Mouse (Mus musculus) c-Kit-negative CD71-positive TER-119-positive erythroid progenitor cells, embryonic 14.5 days (primary cell): ENCODE results near the gene Pde4d.

Source experiments
- DNase-seq: peaks from one replicate; pipeline ENCODE4 v3.0.0-alpha.2; 2013; ENCODE audit warnings: low read depth, low spot score

Pde4d gene

GRCm38 (mm10) chr13:109623201-109623600 lies 1173.5 kb downstream of the Pde4d start:
- no peak for DNase-seq

- DNase-seq: no peak
Observed at GRCm38 (mm10) chr13:109624772-109625349, 1175.1 kb downstream of the Pde4d start.

GRCm38 (mm10) chr13:109625466-109626129 lies 1175.8 kb downstream of the Pde4d start:
- no peak for DNase-seq

DNA sequence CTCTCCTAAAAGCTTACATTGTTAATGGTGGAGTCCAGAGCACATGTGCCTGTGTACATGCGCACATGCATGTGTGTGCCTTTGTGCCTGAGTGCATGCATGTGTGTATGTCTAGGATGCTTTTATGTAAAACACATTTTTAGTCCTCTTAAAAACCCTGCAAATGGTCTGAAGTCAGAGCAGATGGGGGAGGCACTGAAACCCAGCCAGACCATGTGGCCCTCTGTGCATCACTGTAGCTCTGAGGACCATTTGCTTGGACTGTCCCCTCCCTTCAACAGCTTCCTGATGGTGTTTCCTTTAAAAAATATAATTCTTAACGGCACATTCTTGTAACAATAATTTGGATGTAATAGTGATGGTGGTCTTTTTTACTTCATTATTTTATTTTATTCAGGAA lies 1177.5 kb downstream of the Pde4d start:
- no peak for DNase-seq

DNA sequence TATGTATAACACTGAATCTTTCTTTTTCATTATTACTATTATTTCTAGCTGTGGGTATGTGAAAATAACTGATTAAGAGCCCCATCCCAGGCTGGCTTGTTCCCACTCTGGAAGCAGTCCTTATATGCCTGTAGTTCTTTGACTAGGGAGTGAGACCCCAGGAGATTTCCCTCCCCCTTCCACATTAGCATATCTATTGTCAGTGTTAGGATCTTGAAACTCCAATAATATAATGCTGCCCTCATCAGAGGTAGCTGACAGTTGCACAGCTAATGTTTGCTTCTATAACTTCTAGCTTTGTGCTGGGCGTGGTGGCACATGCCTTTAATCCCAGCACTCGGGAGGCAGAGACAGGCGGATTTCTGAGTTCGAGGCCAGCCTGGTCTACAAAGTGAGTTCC lies 1178.9 kb downstream of the Pde4d start:
- no peak for DNase-seq

DNA sequence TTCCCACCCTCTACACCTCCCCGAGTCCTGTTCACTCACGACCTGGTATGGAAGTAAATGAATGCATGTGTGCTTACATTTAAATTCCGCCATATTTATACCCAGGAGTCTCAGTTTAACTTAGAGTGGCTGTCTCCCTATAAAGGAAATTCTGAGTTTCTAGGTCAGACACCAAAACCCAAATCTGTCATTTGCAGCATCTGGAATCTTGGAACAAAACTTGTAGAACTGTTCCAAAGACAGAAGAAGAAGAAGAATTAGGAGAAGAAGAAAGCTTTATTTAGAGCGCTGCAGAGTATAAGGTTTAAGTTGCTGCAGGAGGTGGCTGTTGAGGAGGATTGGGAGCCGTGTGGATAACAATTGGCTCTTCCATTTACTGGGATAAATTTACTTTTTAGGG lies 1179.5 kb downstream of the Pde4d start:
- DNase-seq: no peak

DNA sequence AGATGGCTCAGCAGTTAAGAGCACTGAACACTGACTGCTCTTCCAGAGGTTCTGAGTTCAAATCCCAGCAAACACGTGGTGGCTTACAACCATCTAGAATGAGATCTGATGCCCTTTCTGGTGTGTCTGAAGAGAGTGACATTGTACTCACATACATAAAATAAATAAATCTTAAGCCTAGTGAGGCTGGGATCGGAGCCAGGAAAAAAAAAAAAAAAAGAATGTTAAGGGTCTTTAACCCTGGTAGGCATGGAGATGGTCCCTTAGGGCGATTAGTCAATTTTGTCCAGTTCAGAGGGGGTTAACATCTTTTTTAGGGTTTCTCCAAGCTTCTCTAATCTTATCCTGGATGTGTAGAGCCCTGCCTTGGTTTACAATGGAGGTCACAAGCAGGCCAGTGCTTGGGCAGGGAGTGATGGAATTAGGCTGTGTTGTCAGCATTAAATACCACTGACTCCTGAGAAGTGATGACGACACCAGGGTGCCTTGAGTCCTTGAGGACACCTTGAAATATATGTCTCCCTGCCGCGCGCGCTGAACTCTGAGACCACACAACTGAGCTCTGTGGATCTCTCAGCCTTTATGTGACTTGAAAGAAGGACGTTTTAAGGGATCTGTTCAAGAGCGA lies 1181.8 kb downstream of the Pde4d start:
- DNase-seq: no peak

DNA sequence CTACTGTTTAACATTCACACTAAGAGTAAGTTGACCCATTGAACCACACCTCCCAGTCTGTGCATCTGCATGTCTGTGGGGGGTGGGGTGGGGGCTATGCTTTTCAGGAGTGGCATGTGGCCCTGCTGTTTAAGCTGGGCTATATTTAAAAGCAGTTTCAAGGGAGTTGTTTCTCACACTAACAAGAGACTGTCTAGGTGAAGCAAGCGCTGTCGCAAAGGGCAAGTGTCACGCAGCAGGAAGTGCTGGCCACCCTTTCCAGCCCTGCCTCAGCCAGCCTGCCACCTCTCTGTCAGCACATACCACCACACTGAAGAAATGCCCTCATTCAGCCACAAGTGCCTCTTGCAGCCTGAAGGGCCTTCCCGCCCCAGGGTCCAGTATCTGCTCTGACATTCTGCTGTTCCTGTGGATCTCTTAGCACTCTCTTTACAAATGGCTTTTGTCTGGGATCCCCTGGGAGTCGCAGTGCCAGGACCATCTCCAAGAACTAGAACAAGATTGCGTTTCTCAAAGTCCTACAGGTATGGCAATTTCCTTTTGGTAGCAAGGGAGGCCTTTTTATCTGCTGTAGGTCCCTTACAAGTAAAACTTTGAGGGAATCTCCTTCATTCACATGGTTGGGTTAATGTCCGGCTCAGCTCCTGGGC lies 1182.8 kb downstream of the Pde4d start:
- no peak for DNase-seq

- no peak for DNase-seq
Observed at GRCm38 (mm10) chr13:109633037-109633418, 1183.3 kb downstream of the Pde4d start.

DNA sequence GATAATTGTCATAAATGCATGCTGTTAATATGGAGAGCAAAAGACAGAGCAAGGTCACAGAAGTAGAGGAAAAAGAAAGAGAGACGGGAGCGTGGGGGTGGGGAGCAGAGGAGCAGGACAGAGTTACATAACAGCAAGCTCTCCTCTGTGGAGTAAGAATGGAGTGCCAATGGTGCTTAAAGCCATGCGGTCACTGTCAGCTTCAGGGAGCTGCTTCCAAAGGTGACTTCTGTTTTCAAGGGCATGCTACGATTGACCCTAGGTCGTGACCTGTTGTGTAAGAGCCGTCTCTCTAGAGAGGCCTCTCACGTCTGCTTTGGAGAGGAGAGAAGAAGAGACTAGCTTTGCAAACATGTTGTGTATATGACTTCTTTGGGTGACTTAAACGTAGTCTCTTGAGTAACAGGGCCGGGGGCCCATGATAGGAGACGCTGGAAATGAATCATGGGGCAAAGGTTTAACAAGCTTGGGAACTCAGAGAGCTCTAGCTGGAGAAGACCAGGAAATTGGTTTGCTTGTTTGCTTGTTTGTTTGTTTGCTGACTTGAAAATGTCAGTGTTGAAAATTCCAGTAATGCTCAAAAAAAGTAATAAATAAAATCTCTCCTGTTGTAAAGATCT lies 1186.3 kb downstream of the Pde4d start:
- DNase-seq: no peak

DNA sequence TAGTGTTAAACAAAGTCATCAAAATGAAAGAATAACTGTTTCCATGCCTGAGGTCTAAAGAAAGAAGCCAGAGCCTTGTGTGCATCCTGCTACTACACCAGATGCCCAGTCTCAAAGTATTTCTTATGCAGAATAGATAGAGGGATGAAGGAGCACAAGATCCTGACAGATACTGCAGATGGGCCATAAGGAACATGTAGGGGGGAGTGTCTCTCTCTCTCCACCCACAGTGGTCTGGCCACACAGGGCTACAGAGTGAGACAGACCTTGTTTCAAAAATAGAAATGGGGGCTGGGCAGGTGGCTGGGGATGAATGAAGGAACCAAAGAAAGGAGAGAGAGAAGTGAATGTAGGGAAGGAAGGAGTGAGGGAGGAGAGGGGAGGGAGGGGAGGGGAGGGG lies 1188.5 kb downstream of the Pde4d start:
- no peak for DNase-seq

DNA sequence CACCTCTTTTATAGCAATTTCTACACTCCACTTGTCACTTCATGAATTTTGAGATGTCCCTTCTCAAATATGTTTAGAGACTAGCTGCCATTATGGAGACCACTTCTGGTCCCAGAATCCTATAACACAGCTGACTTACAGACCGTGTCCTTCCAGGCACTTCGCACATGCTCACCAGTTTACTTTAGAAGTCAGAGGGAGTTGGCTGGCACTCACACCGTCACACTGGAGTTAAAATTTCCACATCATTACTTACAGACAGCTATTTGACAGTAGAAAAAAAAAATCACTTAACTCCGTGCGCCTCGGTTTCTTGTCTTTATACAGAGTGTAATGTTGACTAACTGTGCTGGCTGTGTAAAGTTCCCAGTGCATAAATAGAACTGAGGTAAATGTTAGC lies 1189.5 kb downstream of the Pde4d start:
- DNase-seq: no peak

DNA sequence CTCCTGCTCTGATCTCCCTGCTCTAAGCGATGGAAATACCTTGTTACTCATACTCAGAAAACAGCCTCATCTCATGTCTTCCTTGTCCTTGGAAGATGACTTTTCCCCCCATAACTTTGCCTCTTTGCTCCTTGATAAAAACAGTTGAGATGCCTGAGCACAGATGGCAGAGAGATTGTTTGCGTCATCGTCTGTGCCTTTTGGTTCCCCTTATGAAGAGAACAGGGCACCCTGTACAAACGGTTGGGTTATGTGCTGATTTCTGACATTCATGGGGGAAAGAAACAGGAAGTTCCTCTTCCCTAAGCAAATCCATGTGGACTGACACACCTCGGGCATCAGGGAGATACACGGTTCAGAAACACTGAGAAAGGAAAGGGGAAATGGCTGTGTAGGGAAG lies 1191.8 kb downstream of the Pde4d start:
- no peak for DNase-seq

GRCm38 (mm10) chr13:109643419-109643818 lies 1193.7 kb downstream of the Pde4d start:
- DNase-seq: no peak

GRCm38 (mm10) chr13:109644086-109644485 lies 1194.3 kb downstream of the Pde4d start:
- DNase-seq: no peak

GRCm38 (mm10) chr13:109645284-109645909 lies 1195.6 kb downstream of the Pde4d start:
- DNase-seq: no peak

- no peak for DNase-seq
Observed at GRCm38 (mm10) chr13:109645910-109646284, 1196.1 kb downstream of the Pde4d start.

DNA sequence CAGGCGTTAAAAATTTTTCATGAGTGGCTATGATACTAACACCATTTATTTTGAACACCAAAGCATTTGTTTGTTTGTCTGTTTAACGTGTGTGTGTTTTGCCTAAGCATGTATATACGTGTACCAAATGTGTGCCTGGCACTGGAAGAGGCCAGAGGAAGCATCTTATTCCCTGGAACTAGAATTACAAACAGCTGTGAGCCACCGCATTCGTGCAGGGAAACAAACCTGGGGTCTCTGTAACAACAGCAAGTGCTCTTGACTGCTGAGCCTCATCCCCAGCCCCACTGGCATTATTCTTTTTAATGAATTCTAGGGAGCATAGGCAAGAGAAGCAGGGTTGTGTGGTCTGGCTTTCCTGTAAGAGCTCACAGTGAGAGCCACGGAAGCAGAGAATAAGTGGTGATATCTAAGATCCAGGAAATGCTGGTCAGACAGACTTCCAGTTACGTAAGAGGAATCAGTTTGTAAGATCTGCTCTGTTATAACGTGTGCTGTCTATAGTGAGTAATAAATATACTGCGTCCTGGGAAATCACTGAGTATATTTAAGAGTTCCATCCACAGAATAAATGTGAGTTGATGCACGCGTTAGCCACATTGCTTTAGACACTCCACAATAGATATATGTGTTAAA lies 1197.0 kb downstream of the Pde4d start:
- DNase-seq: no peak

DNA sequence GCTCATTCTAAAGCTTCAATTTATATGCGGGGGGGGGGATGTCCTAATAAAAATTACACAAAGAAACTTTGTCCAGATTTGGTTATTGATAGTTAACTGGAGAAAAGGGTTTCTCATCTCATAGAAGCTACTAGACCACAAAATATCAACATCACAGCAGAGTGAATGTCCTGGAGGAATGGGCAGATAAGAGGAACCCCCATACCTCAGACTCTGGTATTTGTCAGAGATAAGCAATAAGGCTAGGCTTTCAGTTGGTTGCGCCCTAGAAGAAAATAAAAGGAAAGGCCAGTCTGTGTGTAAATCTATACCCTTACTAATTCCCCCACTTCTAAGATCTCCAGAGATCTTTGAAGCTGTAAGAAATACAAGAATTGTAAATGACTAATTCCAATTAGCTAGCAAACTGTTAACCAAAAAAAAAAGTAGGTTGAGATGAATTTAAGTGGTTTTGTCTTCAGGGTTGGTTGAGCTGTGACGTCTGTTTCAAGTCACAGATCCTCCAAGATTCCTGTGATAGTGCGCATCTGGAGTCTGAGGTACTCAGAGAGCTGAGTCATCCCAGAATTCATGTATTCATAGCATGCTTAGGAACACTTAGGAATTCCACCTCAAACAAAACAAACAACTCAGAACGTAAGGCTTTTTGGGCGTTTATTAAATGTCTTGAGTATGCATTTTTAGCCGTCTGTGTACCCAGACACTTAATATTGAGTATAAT lies 1197.9 kb downstream of the Pde4d start:
- peak; percentile 67 for DNase-seq

DNA sequence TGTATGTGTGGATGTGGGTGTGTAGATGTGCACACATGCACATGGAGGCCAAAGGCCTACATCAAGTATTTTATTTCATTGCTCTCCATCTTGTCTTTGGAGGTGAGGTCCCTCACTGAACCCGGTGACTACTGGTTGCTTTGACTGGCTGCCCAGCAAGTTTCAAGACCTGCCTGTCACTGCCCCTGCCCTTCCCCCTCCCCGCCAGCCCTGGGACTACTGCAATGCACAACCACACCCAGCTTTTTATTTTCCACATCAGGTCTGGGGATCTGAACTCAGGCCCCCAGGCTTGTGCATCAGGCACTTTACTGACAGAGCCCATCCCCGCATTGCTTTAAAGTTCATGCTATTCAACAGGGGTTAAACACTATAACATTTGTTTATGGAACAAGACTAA lies 1198.6 kb downstream of the Pde4d start:
- no peak for DNase-seq
